Mouse (Mus musculus) lung, adult 2 months (tissue): ENCODE measurements around the gene 1700061G19Rik.

Experiments
- CTCF ChIP-seq: fragments of 200-500 bp; IDR thresholded peaks from 2 replicates; pipeline ENCODE4 v1.5.1; 2011; ENCODE audit warnings: mild to moderate bottlenecking, low read length, control low read depth; ENCODE audit not compliant: insufficient read depth
- POLR2A ChIP-seq: fragments of 200-500 bp; IDR thresholded peaks from 2 replicates; pipeline ENCODE4 v1.6.1; 2011; ENCODE audit warnings: low read depth, mild to moderate bottlenecking, control low read depth, low read length, borderline replicate concordance; ENCODE audit errors: extremely low read depth

- TF ChIP-seq CTCF (no peak), POLR2A (no peak)
Observed at GRCm38 (mm10) chr17:56843678-56844077, 31.6 kb upstream of the 1700061G19Rik start.
